Mouse (Mus musculus) ES-Bruce4 (cell line): ENCODE results near the gene Dock9.

ENCODE experiments used
- CTCF ChIP-seq: IDR thresholded peaks from one replicate; pipeline ENCODE4 v1.8.1; 2011; ENCODE audit warnings: low read depth, low read length
- EP300 ChIP-seq: IDR thresholded peaks from 2 replicates; pipeline ENCODE4 v1.6.1; 2011; ENCODE audit warnings: low read depth, low read length; ENCODE audit not compliant: insufficient read depth
- POLR2A ChIP-seq: IDR thresholded peaks from one replicate; pipeline ENCODE4 v1.8.1; 2011; ENCODE audit warnings: low read length; ENCODE audit not compliant: insufficient read depth

DNA sequence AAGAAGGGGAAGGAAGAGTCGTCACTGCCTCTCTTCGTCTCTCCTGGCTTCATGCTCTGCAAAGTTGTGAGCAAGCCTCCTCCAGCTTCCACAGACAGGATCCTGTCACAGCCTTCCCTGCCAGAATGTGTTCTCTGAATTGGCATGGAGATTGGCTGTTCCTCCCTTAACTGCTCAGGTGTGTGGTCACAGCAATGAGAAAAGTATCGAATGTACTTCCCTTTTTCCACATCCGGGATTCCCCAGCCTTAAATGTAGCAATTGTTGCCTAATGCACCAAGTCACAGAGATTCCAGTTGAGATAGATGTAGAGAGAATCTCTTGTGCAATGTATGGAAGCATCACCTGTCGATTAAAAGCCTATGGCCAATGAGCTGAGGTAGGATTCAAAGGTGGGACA lies 280.8 kb downstream of the Dock9 start:
- TF ChIP-seq CTCF (no peak), EP300 (no peak), POLR2A (no peak)
